Mouse (Mus musculus) heart, embryonic 11.5 days (tissue): ENCODE results near the gene Abl1. TPM values are rescaled to one million over a fixed set of nuclear protein-coding genes. Genes with fewer than 3 reads are reported as not detected.

Experiments
- ATAC-seq: fragments of 200-750 bp; cut with Nextera tagmentation; replicated peaks from 2 replicates; pipeline ENCODE4 v1.8.0; 2017; ENCODE audit warnings: moderate library complexity; ENCODE audit not compliant: insufficient number of reproducible peaks, low FRiP score, low TSS enrichment
- H3K27ac ChIP-seq: fragments of 300-500 bp; sonication (generic); 2 replicates; pipeline ENCODE4 v1.5.1; 2014; ENCODE audit warnings: mild to moderate bottlenecking, low read depth, low read length
- H3K27me3 ChIP-seq: fragments of 300-500 bp; sonication (generic); 2 replicates; pipeline ENCODE4 v1.6.1; 2014; ENCODE audit warnings: mild to moderate bottlenecking, low read length, mixed read lengths; ENCODE audit not compliant: control insufficient read depth, insufficient read depth
- H3K36me3 ChIP-seq: fragments of 300-500 bp; sonication (generic); 2 replicates; pipeline ENCODE4 v1.6.1; 2014; ENCODE audit warnings: mild to moderate bottlenecking, low read length, moderate library complexity, mixed read lengths; ENCODE audit not compliant: control insufficient read depth, insufficient read depth
- H3K4me1 ChIP-seq: fragments of 300-500 bp; sonication (generic); 2 replicates; pipeline ENCODE4 v1.6.1; 2014; ENCODE audit warnings: low read length; ENCODE audit not compliant: control insufficient read depth, insufficient read depth
- H3K4me2 ChIP-seq: fragments of 300-500 bp; sonication (generic); 2 replicates; pipeline ENCODE4 v1.6.1; 2014; ENCODE audit warnings: mild to moderate bottlenecking, moderate library complexity
- H3K4me3 ChIP-seq: fragments of 300-500 bp; sonication (generic); 2 replicates; pipeline ENCODE4 v1.5.1; 2014; ENCODE audit warnings: low read depth, low read length
- H3K9ac ChIP-seq: fragments of 300-500 bp; sonication (generic); 2 replicates; pipeline ENCODE4 v1.6.1; 2014; ENCODE audit warnings: mild to moderate bottlenecking, low read depth, low read length, moderate library complexity
- H3K9me3 ChIP-seq: fragments of 300-500 bp; sonication (generic); replicated peaks from 2 replicates; pipeline ENCODE4 v1.6.1; 2016; ENCODE audit warnings: low read length; ENCODE audit not compliant: control insufficient read depth
- WGBS: fragments of 180-500 bp; shearing (Covaris S2); extraction: QIAGEN DNeasy Blood & Tissue Kit; methylation state at CpG from one replicate; pipeline ENCODE4 v1.1.7; 2014; ENCODE audit not compliant: insufficient replicate concordance; 5-methylcytosine and 5-hydroxymethylcytosine counted together
- polyA plus RNA-seq: library from polyadenylated mRNA; unstranded; fragments of >200 nt; fragmentation: Nextera tagmentation; extraction: Ambion mirVana; gene quantifications from 2 replicates; pipeline ENCODE4 v1.2.1, GENCODE M21; 2014

Gene Abl1
- polyA plus RNA-seq, 1 experiment from 2014 or later, result 29.5 TPM

GRCm38 (mm10) chr2:31838868-31839267, 150.7 kb downstream of the Abl1 start:
- Histone ChIP-seq H3K9ac (no peak overlapping the region), H3K27ac (no peak overlapping the region), H3K4me1 (no peaks in the 10 kb centered on the region), H3K36me3 (no peaks in the 10 kb centered on the region), H3K4me2 (no peak overlapping the region), H3K27me3 (peaks cover 37% of the 10 kb centered on the region), H3K9me3 (no peaks in the 10 kb centered on the region), H3K4me3 (no peak overlapping the region)
- ATAC-seq, result no peak
- 74% methylated on average over 1 of the region's 1 CpGs for WGBS

- H3K27ac ChIP-seq, result no peak overlapping the region
- no peaks in the 10 kb centered on the region for H3K36me3 ChIP-seq
- no peak overlapping the region for H3K9ac ChIP-seq
- no peak for ATAC-seq
- no peaks in the 10 kb centered on the region for H3K9me3 ChIP-seq
- 5% methylated on average over 10 of the region's 10 CpGs for WGBS
- H3K27me3 ChIP-seq, result peaks cover 57% of the 10 kb centered on the region
- peak overlapping the region; percentile 1; the same call in 1 of the 2 replicates for H3K4me2 ChIP-seq
- peaks cover 14% of the 10 kb centered on the region for H3K4me1 ChIP-seq
- no peak overlapping the region for H3K4me3 ChIP-seq
These were observed 156.6 kb downstream of the Abl1 start for GRCm38 (mm10) chr2:31844729-31845136.

- Histone ChIP-seq H3K27ac (no peak overlapping the region), H3K27me3 (peaks cover 57% of the 10 kb centered on the region), H3K4me3 (peak overlapping the region; percentile 55), H3K36me3 (no peaks in the 10 kb centered on the region), H3K4me1 (peaks cover 14% of the 10 kb centered on the region), H3K9me3 (no peaks in the 10 kb centered on the region), H3K9ac (peak overlapping the region; percentile 17; the same call in 1 of the 2 replicates), H3K4me2 (peak overlapping the region; percentile 84)
- no peak for ATAC-seq
- WGBS, result 3% methylated on average over 26 of the region's 26 CpGs
These were observed 157.3 kb downstream of the Abl1 start for GRCm38 (mm10) chr2:31845512-31845895.

GRCm38 (mm10) chr2:31845896-31846691, 157.9 kb downstream of the Abl1 start, which contains the start of gene Fibcd1:
Fibcd1 (minus strand) TSS chr2:31846005.
- Histone ChIP-seq H3K27me3 (peaks cover 55% of the 10 kb centered on the region), H3K9me3 (no peaks in the 10 kb centered on the region), H3K36me3 (no peaks in the 10 kb centered on the region), H3K9ac (peak within 1 kb of the TSS; percentile 17), H3K4me1 (peaks cover 14% of the 10 kb centered on the region), H3K4me3 (peak within 1 kb of the TSS; percentile 55), H3K4me2 (peak within 1 kb of the TSS; percentile 84), H3K27ac (no peak within 1 kb of the TSS)
- ATAC-seq, result no peak
- under 1% methylated on average over 65 of the region's 88 CpGs for WGBS

GRCm38 (mm10) chr2:31846692-31847660, 158.8 kb downstream of the Abl1 start:
- Histone ChIP-seq H3K36me3 (no peaks in the 10 kb centered on the region), H3K27ac (no peak overlapping the region), H3K27me3 (peaks cover 53% of the 10 kb centered on the region), H3K4me2 (peak overlapping the region; percentile 84), H3K4me1 (peaks cover 14% of the 10 kb centered on the region), H3K9me3 (no peaks in the 10 kb centered on the region), H3K9ac (no peak overlapping the region; the same call in 1 of the 2 replicates), H3K4me3 (peak overlapping the region; percentile 55)
- 3% methylated on average over 34 of the region's 35 CpGs for WGBS
- no peak for ATAC-seq

- Histone ChIP-seq H3K4me3 (no peak overlapping the region), H3K27ac (no peak overlapping the region), H3K4me1 (peaks cover 14% of the 10 kb centered on the region), H3K9me3 (no peaks in the 10 kb centered on the region), H3K9ac (no peak overlapping the region), H3K27me3 (peaks cover 52% of the 10 kb centered on the region), H3K4me2 (no peak overlapping the region), H3K36me3 (no peaks in the 10 kb centered on the region)
- 0 out of 2 replicates have a peak, but pooled peaks have one; percentile 14 for ATAC-seq
- WGBS, result 15% methylated on average over 6 of the region's 6 CpGs
These were observed 159.7 kb downstream of the Abl1 start for GRCm38 (mm10) chr2:31847908-31848307.

- WGBS, result 58% methylated on average over 12 of the region's 12 CpGs
- Histone ChIP-seq H3K27me3 (peaks cover 29% of the 10 kb centered on the region), H3K9me3 (no peaks in the 10 kb centered on the region), H3K4me1 (peaks cover 16% of the 10 kb centered on the region), H3K9ac (no peak overlapping the region), H3K4me3 (no peak overlapping the region), H3K36me3 (no peaks in the 10 kb centered on the region), H3K4me2 (no peak overlapping the region), H3K27ac (no peak overlapping the region)
- ATAC-seq, result no peak
These were observed 162.0 kb downstream of the Abl1 start for GRCm38 (mm10) chr2:31850141-31850540.
